Mouse (Mus musculus) c-Kit-positive CD71-negative TER-119-negative erythroid progenitor cells, embryonic 14.5 days (primary cell): ENCODE results near the gene Ccdc78.

Source experiments
- DNase-seq: peaks from one replicate; pipeline ENCODE4 v3.0.0-alpha.2; 2013; ENCODE audit warnings: low read depth

The Ccdc78 gene

DNA sequence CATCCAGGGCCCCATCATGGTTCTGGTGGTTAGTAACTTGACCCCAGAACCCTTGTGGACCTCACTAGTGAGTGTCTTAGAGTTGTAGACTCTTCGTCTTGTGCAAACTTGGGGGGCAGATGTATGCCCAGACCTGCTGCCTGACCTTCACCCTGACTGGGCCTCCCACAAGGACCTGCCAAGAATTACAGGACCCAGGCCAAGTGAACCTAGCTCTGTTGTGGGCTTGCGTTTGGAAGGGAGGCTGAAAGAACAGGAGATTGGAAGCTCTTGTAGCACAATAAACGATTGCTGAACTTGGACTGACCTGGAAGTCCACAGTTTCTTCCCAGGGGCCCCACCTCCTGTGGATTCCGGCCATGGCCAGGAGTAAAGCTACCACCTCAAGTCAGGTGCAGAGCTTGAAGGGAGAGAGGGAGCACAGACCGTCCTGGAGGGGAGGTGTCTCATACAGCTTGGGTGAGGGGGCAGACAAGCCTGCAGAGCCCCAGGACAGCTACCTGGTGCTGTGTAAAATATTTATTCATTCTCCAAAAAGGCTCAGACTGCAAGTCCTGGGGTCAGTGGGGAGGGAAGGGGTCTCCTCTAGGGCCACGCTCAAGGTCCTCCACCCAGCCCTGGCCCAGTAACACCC, 47.7 kb downstream of the Ccdc78 start:
- DNase-seq = no peak

DNA sequence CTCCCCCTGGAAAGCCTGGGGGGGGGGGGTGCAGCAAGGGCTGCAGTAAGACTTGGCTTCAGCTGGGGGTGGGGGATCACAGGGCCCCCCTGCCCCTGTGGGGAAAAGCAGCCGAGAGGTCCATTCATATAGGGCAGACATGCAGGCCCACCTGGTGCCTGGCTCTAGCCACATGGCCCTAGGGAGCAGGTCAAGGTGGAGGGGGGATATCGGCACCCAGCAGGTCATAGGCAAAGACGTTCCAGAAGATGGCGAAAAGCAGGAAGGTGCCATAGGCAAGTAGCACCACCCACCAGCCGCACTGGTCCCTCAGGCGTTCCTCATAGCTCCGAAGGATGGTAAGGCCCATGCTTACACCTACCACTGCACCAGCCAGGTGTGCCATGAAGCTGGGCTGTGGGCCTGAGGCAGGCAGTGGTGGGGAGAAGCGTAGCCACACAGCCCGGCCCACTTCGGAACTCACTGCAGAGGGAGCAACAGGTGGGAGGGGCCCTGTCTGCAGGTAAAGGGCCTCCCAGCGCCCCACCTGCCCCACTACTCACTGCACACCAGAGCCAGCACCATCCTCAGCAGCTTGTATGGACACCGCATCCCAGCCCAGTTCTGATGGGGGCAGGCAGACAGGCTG, 48.3 kb downstream of the Ccdc78 start:
- DNase-seq = no peak

DNA sequence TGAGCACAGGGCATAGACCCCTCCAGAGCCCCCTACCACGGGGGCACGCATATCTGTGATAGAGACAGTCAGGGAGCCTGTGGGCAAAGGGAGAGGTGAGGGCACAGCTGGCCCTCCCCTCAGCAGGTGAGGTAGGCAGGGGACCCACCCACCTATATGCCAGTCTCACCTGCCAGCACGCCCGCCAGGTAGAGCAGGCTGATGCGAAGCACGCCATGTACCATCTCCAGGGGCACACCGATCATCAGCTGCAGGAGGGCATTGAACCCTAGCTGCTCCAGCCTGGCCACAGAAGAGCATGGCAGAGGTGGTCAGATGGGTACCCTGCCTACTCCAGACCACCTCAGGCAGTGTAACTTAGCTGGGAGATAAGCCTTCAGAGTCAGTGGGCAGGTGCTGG, 48.9 kb downstream of the Ccdc78 start:
- DNase-seq = no peak

DNA sequence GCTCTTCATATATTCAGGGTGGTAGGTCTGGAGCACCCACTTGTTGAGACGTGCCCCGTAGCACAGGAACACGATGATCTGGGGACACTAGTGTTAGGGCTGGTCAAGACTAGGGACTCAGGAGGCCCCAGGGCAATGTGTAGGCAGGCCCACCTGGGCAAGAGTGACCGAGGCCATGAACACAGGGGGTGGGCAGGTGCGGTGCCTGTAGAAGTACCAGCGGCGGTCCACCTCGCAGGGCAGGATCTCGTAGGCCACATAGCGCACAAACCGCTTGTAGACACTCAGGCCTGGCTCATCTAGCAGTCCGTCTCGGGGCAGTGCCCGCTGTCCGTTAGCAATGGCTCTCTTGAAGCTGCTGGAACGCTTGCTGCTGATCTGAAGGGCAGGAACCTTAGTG, 49.4 kb downstream of the Ccdc78 start:
- no peak for DNase-seq

DNA sequence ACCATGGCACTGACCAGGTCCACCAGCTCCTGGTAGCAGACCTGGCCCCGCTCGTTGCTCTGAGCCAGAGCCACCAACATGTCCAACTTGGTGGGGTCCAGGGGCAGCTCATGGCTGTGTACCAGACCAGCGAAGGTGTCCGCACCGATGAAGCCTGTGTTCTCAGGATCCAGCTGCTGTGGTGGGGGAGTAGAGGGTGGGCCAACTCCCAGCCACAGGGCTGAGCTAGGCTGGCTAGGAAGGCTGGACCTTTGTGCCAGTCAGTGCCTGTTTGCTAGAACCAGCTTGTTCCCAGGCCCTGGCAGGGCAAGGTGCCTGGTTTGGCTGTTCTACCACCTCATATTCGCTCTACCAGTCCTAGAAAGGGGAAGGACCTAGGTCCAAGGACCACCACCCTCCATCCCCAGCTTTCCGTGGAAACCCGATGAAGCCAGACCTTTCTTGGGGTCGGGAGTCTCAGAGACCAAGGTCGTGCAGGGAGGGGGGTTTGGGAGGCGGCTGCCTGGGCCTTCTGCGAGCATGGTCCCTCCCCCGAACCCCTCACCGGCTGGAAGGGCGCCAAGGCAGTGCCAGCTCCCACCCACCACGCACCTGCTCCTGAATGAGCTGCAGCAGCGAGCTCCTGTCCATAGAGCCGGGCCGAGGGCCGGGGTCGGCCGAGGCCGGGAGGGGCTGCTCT, 50.2 kb downstream of the Ccdc78 start:
- no peak for DNase-seq

DNA sequence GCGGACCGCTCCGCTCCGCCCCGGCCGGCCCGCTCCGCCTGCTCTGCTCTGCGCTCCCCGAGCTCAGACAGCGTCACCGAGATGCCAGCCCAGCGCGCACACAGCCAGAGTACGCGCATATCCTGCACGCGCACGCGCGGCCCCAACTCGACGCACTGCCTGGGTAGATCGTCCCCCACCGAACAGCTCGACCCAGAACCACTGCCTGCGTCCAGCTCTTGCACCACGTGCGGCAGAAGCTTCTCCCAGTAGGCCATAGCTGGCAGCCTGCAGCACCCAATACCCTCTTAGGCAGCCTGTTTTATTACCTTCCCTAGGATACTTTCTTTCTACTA, 50.7 kb downstream of the Ccdc78 start, which contains the start of gene Rhbdl1:
Gene Rhbdl1 (minus strand): TSS at position 220 of the 335 bp plus-strand sequence.
- no peak for DNase-seq

DNA sequence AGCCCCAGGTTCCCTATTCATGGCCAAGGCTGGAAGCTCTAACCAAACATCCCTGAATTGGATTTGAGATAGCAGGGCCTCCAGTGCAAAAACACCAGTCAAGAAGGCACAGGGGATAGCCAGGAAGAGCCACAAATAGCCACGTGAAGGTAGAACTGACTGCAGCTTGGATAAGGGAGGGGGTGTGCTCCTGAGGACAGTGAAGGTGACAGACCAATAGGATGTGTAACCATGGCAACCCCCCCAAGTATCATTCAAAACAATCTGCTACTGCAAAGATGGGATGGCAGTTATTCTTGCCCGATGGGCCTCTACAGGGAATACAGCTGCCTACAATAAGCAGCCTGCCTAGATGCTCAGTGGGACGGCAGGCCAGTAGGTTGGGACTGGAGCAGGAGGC, 51.2 kb downstream of the Ccdc78 start:
- DNase-seq = no peak

DNA sequence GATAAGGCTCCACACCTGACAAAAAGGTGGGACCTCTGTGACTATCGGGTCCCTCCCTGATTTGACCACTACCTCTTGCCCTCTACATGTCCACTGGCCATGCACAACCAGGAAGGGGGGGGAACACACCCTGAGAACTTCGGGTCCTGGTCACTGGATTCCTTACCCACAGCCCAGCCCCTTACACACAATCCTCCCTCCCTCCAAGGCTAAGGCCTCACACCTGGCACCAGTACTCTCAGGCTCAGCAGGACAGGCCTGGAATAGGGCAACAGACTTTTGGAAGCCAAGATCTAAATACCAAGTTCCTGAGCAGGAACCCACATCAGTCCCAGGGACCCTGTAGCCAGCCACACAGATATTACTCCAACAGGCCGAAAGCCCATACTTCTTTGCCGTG, 52.5 kb downstream of the Ccdc78 start:
- DNase-seq = no peak

DNA sequence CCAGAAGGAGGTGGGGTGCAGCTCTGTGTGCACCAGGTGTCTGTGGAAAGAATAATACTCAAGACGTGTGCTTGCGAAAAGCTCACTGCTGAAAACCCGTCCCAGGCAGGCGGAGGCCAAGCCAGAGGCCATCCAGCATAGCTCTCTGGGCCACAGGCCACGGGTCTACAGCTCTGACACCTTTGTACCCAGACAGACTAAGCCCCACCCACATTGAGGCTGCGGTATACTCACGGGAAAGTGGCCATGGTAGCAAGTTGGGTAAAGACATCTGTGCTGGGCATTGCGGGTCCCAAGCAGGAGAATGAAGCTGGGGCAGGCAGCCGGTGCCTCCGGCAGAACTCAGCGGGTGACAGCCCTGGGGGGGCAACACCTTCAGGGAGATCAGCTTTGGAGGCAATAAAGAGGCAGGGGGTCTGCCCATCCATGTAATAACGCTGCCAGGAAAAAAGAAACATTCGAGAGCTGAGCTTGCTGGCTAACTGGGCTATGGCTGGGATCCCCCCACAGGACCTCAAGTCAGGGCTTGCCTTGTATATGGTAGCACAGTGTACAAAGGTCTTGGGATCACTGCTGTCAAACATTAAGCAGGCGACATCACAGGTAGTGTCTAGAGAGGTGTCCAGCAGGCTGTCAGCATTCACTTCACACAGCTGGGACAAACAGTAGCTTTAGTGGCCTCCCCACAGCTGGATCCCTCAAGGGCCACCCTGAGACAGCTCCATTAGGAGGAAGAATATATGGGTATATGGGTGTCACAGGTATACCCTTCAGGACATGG, 53.3 kb downstream of the Ccdc78 start:
- no peak for DNase-seq
